Mouse (Mus musculus) bone marrow macrophage, adult 2 months (primary cell): ENCODE data around the gene Plin3. TPM values are rescaled to one million over a fixed set of nuclear protein-coding genes. Genes with fewer than 3 reads are reported as not detected.
A peak's percentile ranks its signal among the peaks of the same experiment; 100 is the strongest.

Source experiments
- H3K27ac ChIP-seq: 2 replicates; pipeline ENCODE4 v1.5.1; 2012; ENCODE audit warnings: low read depth, low read length; ENCODE audit not compliant: insufficient read depth
- H3K4me1 ChIP-seq: 2 replicates; pipeline ENCODE4 v1.6.1; 2012; ENCODE audit warnings: low read length; ENCODE audit not compliant: control insufficient read depth, insufficient read depth
- H3K4me3 ChIP-seq: 2 replicates; pipeline ENCODE4 v1.5.1; 2012; ENCODE audit warnings: mild to moderate bottlenecking, low read length, moderate library complexity; ENCODE audit not compliant: insufficient read depth
- CTCF ChIP-seq: IDR thresholded peaks from 2 replicates; pipeline ENCODE4 v1.5.1; 2012; ENCODE audit warnings: low read depth, mild to moderate bottlenecking, low read length, moderate library complexity
- POLR2A ChIP-seq: IDR thresholded peaks from 2 replicates; pipeline ENCODE4 v1.6.1; 2012; ENCODE audit warnings: mild to moderate bottlenecking, low read depth, low read length, borderline replicate concordance
- polyA plus RNA-seq: library from polyadenylated mRNA; stranded (reverse); fragments of >200 nt; gene quantifications from 2 replicates; pipeline ENCODE4 v1.2.4, GENCODE M21; 2012; ENCODE audit not compliant: missing spikeins, insufficient read depth, insufficient read length

Plin3 gene
- polyA plus RNA-seq, 1 experiment = 40.4 TPM

- H3K4me1 ChIP-seq = peaks cover 10% of the 10 kb centered on the region
- peak overlapping the region; percentile 27 for H3K27ac ChIP-seq
- H3K4me3 ChIP-seq = peak overlapping the region; percentile 70
- TF ChIP-seq CTCF (no peak), POLR2A (no peak)
Observed at GRCm38 (mm10) chr17:56326153-56327147, 33.8 kb upstream of the Plin3 start.

- Histone ChIP-seq H3K4me3 (peak within 1 kb of the TSS; percentile 70), H3K27ac (peak within 1 kb of the TSS; percentile 39), H3K4me1 (peaks cover 10% of the 10 kb centered on the region)
- TF ChIP-seq POLR2A = no peak; the same call in 1 of the 2 replicates
- no peak for TF ChIP-seq CTCF
Observed at GRCm38 (mm10) chr17:56325450-56326152, 32.9 kb upstream of the Plin3 start, which contains the start of gene Kdm4b. Gene Kdm4b, plus strand, starts transcription at chr17:56326062.

- no peak for TF ChIP-seq POLR2A
- H3K4me3 ChIP-seq = no peak overlapping the region
- H3K27ac ChIP-seq = no peak overlapping the region
- peaks cover 10% of the 10 kb centered on the region for H3K4me1 ChIP-seq
Observed at GRCm38 (mm10) chr17:56324419-56324818, 31.7 kb upstream of the Plin3 start.

GRCm38 (mm10) chr17:56309191-56309945 lies 16.7 kb upstream of the Plin3 start:
- Histone ChIP-seq H3K4me1 (peaks cover 3% of the 10 kb centered on the region), H3K27ac (no peak overlapping the region), H3K4me3 (no peak overlapping the region)
- TF ChIP-seq CTCF = no peak
- no peak for TF ChIP-seq POLR2A

GRCm38 (mm10) chr17:56308088-56308487 lies 15.4 kb upstream of the Plin3 start:
- H3K4me3 ChIP-seq = no peak overlapping the region
- TF ChIP-seq CTCF (no peak), POLR2A (no peak)
- H3K4me1 ChIP-seq = peaks cover 3% of the 10 kb centered on the region
- no peak overlapping the region for H3K27ac ChIP-seq

- Histone ChIP-seq H3K4me1 (peaks cover 6% of the 10 kb centered on the region), H3K27ac (no peak overlapping the region), H3K4me3 (no peak overlapping the region)
- TF ChIP-seq CTCF = no peak
- TF ChIP-seq POLR2A = no peak
Observed at GRCm38 (mm10) chr17:56305826-56306225, 13.2 kb upstream of the Plin3 start.

- no peak for TF ChIP-seq CTCF
- no peak for TF ChIP-seq POLR2A
- peak overlapping the region; percentile 85; the same call in 1 of the 2 replicates for H3K4me3 ChIP-seq
Observed at GRCm38 (mm10) chr17:56305156-56305555, 12.5 kb upstream of the Plin3 start.

GRCm38 (mm10) chr17:56304718-56305117 lies 12.0 kb upstream of the Plin3 start:
- TF ChIP-seq POLR2A = no peak
- TF ChIP-seq CTCF = no peak
- peaks cover 6% of the 10 kb centered on the region for H3K4me1 ChIP-seq
- H3K4me3 ChIP-seq = peak overlapping the region; percentile 85
- no peak overlapping the region for H3K27ac ChIP-seq

More at GRCm38 (mm10) chr17:56305156-56305555, 12.5 kb upstream of the Plin3 start:
- Histone ChIP-seq H3K27ac (no peak overlapping the region), H3K4me1 (peaks cover 6% of the 10 kb centered on the region)
